Mouse (Mus musculus): Measurements from ENCODE around the gene Itga9.

Itga9 gene

DNA sequence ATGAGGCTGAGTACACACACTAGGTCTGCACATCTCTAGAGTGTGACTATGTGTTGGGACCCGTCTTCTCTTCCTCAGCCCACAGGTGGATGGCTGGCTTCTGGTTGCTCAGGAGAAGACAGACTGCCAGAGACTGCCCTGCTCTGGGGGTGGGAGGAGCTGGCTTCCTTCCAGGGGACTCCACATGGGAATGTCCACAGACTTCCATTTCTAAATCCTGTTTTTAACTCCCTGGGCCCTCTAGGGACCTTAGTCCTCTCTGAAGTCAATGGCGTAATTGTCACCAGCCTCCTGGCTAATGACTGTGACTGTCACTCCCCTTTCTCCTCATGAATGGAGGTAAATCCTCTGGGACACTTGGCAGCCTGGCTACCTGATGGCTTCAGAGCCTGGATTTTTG lies 45.4 kb downstream of the Itga9 start:
- DNase-seq (ENCODE audit: low spot score), result no peak

DNA sequence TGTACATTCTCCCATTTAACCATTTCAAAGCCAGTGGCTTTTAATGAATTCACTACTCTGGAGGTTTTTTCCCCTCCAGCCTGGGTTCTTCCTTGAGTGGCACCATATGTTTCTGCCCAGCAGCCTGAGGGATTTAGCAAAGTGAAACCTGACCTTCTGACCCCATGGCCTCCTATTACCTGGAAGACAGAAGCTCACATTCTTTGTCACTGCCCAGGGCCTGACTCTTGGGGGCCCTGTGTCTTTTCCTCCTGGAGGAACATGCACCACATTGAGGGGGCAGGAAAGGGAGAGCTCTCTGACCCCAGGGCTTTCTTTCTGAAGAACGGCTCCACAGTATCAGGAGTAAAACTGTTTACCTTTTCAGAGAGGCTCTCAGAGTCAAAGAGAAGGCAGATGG lies 46.9 kb downstream of the Itga9 start:
- DNase-seq (ENCODE audit: low spot score), result no peak

DNA sequence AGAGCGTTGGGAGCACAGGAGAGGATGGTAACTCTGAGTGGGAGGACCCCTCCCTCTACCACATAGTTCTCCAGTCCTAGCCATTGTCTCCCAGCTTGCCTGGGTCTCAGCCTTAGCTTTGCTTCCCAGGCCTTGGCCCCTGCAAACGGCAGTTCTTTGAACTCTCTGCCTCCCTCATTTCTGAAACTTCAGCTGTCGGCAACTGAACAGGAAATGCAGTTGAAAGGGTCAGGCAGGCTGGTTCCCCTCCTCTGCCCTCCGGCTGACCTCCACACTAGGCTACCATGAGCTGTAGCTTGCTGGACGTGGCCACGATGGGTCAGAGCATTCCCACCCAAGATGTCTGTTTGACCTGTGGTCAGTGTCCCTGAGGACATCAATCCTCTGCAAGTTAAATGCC lies 48.5 kb downstream of the Itga9 start:
- no peak for DNase-seq (ENCODE audit: low spot score)

DNA sequence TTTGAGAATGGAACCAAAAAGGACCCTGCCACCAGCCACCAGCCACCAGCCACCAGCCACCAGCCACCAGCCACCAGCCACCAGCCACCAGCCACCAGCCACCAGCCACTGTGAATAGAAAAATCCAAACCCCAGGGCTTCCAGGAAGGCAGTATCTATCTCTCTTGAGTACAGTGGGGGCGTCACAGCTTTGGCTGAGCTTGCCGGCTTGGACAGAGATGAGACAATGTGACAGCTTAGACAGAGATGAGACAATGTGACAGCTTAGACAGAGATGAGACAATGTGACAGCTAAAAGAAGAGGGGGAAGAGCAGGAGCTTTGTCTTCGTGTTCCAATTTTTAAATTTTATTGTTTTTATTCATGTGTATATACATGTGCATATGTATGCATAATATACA lies 49.2 kb downstream of the Itga9 start:
- no peak for DNase-seq (ENCODE audit: low spot score)

DNA sequence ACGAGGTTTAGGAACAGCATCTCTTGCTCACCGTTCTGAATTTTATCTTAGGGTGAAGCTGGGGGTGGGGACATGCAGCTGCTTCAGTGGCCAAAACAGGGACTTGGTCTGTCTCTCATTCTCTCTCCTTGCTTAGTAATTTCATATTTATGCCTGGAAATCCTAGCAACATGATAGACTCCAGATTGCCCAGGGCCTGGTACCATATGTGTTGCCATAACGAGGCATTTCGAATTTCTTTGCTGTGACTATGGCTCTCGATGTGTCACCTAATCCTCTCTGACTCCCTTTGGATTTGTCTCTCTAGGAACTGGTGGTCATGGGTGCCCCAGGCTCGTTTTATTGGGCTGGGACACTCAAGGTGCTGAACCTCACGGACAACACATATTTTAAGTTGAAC lies 51.7 kb downstream of the Itga9 start:
- no peak for DNase-seq (ENCODE audit: low spot score)

DNA sequence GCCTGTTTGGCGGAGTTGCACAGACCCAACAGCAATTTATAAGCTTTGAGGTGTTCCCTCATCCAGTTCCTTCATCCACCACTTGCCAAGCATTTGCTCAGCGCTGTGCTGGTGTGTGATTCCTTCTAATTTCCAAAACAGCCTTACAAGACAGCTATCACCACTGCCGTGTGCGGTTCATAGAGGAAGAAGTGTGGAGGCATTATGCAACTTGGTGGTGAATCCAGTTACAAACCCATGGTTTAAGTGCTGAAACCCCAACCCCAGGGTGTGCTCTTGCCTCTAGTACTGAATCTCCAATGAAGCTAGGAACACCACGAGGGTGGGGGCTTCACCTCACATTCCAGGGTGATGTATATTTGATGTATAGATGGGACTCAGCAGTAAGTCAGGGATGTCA lies 53.3 kb downstream of the Itga9 start:
- no peak for DNase-seq (ENCODE audit: low spot score)

DNA sequence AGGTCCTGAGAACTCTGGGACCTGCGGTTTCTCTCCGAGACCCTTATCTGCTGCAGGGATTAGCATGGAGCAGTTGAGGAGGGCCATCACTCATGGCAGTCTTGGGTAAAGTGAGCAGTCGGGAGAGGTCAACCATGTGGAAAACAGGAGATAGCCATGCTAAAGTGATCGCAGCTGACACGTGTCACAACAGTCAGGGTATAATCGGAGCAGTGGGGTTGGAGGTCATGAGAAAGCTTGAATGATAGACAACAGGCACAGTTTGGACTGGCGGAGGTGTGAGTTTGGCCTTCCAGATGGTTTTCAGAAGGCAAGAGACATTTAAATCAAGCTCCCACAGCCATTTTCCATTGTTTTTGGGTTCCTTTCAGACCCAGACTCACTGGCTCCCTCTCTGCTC lies 53.8 kb downstream of the Itga9 start:
- no peak for DNase-seq (ENCODE audit: low spot score)

DNA sequence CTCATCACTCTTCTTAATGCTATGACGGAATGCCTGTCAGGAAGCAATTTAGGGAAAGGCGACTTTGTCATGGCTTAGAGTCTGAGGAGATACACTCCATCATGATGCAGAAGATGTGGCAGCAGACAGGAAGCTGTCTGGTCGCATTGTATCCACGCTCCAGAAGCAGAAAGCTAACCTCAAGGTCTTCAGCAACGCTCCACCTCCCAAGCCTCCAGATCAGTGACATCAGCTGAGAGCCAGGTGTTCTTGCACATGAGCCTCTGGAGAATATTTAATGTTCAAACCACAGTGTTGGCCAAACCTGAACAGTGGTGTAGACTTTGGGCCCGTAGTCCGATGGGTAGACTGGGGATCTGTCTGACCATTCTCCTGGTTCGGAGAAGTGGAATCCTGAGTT lies 55.5 kb downstream of the Itga9 start:
- DNase-seq (ENCODE audit: low spot score), result no peak

DNA sequence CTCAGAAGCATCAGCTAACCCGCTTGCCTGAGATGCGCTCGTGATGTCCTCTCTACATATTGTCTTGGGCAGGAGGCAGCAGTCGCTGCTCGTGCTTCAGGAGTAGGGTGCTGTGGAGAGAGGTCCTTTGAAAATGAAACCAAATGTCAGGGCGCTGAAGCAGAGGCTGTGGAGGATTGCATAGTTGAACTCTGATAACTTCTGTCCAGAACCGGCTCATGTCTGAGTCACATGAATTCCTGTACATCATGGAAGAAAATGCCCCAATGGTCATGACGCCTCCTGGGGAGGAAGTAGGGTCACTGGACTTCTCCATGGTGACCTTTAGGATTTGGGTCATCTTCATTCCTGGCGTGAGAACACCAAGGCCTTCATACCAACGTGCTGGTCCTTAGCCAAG lies 56.0 kb downstream of the Itga9 start:
- no peak for DNase-seq (ENCODE audit: low spot score)

DNA sequence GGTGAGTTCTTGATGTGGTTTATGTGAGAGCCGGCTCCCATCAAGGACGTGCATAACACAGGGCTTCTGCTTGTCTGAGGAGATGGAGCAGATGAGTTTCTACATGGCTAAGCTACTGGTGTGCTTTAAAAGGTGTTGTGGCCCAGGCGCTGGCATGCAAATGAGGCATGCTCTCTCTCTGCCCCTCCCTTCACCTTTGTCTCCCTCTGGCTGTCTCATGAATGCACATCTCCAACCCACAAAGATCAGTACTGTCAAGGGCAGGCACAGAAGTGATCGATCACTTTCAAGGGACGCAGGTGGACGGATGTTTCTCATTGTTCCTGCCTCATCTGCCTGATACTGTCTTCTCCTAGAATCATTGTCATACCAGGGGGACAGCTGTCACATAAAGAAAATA lies 57.4 kb downstream of the Itga9 start:
- DNase-seq (ENCODE audit: low spot score), result no peak

DNA sequence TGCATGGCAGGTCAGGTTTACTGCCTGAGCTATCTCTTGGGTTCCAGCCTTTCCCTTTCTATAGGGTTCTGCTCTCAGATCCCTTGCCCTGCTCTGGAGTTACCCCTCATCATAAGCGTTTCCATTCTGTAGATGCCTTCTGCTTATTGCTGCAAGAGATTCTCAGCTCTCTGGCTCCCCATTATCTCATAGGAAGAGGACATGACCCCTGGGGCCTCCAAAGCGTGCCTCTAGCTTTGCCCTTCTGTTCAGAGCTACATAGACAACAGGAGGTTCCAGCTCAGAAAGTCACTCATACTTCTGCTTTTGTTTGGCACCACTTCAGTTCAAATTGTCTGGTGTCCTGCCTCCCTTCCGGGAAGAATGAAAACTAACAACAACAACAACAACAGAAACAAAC lies 59.6 kb downstream of the Itga9 start:
- DNase-seq (ENCODE audit: low spot score), result no peak

DNA sequence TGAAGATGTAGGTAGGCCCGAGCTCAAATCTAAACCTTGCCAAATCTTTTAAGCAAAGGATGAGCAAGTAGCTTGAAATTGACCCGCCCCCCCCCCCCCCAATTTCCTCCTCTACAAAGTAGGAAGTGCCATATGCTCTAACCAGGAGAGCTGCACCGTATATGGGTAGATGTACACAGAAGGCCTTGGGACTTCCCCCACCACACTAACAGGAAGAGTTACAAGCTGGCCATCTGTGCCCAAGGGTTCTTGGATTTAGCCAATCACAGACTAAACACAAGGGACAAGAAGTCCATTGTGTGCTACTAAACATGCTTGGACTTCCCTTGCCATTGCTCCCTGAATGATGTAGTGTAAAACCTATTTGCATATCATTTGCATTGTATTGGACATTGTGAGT lies 63.2 kb downstream of the Itga9 start:
- DNase-seq (ENCODE audit: low spot score), result no peak

DNA sequence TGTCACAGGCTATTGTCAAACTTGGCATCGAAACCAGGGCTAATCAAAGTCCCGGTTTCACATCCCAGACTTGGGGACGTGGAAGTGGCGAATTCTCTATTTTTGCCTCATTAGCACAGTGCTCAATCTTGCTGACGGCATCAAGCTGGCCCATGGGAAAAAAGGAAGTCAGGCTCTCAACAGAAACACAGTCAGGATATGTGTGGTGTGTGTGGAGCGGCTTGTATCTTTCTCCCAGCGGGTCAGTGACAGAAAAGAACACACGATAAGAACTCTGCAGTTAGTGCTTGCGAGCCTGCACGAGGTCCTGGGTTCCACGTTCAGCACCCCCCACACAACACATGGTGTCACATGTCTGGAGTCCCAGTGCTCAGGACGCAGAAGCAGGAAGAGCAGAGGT lies 67.8 kb downstream of the Itga9 start:
- no peak for DNase-seq (ENCODE audit: low spot score)

DNA sequence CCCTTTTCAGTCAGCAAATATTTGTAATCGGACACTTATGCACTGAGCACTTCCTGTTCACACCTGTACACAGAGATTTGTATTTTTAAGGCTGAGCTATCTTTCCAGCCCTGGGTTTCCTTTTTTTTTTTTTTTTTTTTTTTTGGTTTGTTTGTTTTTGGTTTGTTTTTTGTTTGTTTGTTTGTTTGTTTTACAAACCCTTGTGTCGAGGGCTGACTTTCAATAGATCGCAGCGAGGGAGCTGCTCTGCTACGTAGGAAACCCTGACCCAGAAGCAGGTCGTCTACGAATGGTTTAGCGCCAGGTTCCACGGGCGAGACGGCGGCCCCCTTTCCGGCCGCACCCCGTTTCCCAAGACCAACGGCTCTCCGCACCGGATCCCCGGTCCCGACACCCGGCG lies 68.3 kb downstream of the Itga9 start:
- DNase-seq (ENCODE audit: low spot score), result no peak

DNA sequence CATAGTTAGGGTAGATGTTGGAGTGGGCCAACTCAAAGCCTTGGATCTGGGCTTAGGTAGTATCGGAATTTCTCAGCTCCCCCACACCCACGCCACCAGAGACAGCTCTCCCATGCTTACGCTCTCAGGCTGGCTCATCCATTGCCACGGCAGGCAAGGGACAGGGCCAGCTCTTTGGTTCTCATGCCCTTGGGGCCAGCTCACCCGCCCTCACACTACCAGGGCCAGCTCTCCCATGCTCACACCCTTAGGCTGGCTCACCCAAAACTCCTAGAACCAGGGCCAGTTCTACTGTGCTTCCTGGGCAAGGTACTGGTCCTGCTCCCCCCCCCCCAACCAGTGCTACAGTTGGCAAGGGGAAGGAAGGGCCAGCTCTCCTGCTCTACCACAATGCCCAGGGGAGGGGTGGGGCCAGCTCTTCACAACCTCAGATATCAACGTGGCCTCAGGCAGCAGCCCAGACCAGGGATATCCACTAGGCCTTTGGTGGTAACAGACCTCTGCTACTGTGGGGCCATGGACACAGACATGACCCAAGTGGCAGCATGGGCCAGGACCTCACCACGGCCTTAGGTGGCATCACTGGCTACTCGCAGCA lies 69.2 kb downstream of the Itga9 start:
- no peak for DNase-seq (ENCODE audit: low spot score)

DNA sequence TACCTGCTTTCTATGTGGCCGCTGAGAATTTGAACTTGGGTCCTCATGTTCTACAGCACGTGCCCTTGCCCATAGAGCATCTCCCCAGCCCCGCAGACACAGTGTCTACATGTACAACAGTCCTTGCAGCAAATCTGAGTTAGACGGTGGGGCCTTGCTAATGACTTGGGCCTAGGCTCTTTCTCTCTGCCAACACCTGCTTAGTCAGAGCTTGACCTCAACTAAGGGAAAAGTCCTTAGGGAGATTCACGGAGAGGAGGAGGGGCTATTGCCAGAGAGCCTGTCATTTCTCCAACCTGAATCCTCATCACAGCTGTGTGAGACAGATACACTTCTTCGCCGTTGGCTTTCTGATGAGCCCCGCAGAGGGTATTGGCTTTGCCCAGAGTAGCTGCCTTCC lies 70.2 kb downstream of the Itga9 start:
- no peak for DNase-seq (ENCODE audit: low spot score)

DNA sequence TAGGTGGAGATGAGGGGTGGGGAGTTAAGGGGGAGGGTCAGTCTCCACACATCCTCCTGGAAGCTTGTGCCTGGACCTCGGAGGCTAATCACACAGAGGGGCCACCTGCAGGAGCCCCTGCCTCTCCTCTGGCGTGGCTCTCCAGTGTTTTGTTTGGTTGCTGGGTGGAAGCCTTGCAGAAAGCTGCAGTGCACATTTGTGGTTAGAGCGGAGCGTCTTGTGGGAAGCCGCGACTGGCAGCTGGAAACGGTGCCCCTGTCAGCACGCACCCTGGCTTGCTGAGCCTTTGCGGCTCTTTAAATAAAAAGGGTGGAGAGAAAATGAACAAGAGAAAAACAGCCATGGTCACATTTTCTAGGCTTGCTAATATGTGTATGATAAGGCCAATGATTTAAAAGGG lies 70.9 kb downstream of the Itga9 start:
- no peak for DNase-seq (ENCODE audit: low spot score)

DNA sequence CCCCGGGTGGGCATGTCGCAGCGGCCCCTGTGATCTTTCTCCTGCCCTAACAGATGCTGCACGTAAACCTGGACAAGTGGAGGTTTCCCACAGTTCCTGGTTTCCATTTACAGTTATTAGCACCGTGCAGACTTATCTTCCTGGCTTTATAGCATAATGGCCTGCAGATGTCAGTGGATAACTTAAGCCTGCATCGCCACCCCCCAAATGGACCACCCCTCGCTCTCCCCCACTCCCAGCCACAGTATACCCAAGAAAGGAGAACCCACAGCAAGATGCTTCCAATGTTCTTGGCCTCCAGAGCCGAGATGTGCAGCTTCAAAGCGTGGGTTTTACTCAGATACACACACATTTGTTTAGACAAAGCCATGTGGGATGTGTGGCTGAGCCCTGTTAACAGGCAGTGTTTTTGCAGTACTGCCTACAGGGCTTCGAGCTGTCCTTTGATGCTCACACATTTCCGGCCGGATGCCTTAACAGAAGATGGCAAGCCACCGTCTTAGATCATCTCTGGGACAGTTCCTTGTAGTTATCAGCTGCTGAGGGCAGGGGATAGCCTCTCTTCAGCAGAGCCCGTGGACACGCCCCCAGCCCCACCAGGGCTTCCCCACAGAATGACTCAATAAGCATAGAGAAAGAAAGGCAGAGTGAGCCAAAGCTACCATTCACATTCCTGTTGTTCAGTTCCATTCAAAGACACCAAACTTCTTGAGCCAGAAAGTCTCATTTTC lies 71.7 kb downstream of the Itga9 start:
- DNase-seq (ENCODE audit: low spot score), result no peak

DNA sequence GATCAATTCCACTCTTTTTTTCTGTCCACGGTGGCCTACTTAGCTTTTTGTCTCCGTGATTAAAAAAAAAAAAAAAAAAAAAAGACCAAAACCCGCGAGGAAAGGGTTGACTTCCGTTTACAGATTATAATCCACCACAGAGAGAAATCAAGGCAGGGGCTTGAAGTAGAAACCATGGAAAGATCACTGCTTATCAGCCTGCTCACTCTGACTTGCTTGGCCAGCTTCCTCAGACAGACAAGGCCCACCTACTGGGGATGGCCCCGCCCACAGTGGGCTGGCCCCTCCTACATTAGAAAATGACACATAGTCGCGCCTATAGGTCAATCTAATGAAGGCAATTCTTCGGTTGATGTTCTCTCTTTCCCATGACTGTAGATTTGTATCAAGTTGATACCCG lies 72.3 kb downstream of the Itga9 start:
- no peak for DNase-seq (ENCODE audit: low spot score)

DNA sequence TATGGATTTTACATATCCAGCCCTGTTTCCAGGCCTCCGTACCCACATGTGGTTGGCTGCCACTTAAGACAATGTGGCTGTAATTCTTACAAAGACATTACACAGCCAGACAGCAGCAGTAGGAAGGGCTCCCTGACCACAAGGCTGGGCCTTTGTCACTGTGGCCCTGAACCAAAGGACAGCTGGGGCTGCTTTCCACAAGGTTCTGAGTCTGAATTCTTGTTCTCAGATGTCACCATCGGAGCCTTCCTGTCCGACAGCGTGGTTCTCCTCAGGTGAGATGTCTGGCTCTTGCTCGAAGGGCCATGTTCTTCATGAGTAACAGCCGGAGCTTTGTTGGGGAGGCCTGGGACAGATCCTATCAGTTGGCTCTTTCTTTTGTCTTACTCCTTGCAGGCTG lies 75.0 kb downstream of the Itga9 start:
- no peak for DNase-seq (ENCODE audit: low spot score)

DNA sequence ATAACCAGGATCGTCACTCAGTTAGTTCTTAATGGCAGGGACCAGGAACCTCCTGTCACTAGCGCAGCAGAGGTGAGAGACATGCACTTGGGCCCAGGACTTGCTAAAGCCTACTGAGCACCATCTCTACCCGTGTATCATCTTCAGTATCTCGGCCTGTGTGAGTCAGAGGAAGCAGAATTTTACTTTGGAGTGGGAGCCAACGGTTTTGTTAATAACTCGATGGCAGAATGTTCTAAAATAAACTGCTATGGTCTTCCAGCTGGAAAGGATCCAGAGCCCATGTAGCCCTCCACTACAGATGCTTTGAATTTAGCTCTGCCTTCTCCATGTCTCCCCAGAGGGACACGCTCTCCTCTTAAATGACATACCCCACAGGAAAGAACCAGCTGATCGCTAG lies 75.7 kb downstream of the Itga9 start:
- no peak for DNase-seq (ENCODE audit: low spot score)

DNA sequence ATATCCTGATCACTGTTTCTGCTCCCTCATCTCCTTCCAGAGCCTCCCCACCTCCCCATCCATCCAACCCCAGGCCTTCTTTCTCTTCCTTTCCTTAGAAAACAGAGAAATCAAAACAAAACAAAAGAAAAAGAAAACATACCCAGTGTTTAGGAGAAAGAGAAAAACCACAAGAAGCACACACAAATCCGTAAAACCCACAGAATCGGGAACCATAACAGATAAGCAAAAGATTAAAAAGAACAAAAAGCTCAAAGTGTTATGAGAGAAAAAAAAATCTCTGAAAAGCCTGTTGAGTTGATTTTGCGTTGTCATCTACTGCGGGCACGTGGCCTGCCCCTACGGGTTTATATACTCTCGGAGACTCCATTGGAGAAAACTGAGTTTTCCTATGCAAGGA lies 77.0 kb downstream of the Itga9 start:
- DNase-seq (ENCODE audit: low spot score), result no peak

DNA sequence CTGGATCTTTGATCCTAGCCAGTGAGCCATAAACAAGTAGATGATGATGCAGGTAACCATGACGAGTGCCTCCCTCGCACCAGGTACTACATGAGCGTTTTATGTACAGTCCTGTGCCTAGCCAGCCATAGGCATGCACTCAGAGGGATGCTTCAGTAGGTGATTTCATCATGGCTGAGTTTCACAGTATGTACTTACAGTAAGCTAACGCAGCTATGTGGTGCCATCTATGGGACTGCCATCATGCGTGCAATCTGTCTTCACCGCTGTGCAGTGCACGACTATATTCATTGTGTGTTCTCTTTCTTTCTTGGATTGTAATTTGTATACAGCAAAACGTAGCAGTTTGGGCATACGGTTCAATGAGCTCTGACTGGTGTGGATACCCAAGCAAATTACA lies 77.9 kb downstream of the Itga9 start:
- DNase-seq (ENCODE audit: low spot score), result no peak

DNA sequence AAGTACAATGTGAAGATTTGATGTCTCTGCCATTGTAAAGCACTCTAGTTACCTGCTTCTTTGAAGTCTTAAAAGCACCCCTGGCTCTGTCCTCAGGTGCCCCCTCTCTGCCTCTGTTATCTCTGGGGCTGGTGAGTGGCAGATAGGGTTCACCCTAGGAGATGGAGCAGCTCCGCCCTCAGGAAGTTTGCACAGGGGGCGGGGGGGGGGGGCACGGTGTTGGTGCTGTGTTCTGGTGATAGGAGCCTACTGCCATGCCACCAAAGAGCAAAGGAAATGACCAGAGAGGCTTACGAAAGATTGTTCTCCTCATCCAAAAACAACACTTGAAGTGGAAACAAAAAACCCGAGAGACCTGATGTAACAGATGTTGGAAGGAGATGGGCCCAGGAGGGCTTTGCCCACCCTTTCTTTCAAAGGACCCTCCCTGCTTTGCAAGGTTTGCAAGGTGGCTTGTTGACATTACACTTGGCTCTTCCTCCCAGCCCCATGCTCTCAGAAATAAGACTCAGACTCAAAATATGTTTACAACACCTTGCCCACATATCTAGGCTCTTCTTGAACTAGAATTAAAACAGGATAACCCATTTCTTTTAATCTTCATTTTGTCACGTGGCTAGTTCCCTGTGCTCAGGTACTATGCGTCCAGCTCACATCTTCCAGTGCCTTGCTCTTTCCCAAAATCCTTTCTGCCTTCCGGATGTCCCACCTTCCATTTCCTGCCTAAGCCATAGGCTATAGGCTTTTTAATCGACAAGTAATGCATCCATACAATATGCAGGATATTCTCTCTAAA lies 79.9 kb downstream of the Itga9 start:
- no peak for DNase-seq (ENCODE audit: low spot score)

All from left cerebral cortex, adult 11 months (tissue).